Mouse (Mus musculus): Measurements from ENCODE around the gene 4930470P17Rik. TPM values are rescaled to one million over a fixed set of nuclear protein-coding genes. Genes with fewer than 3 reads are reported as not detected.

4930470P17Rik gene
- total RNA-seq, 2 experiments from 2014 or later: not detected

Other genes with a start within 250 kb of the 4930470P17Rik start
- under 1 TPM; 0.25 to 0.87 TPM for gene Bcas1, start 174.2 kb downstream of the 4930470P17Rik start, total RNA-seq (2021)
- 10 to 100 TPM; 10.8 to 14.8 TPM for gene Pfdn4, start 105.6 kb downstream of the 4930470P17Rik start, total RNA-seq (2021)
- gene Cyp24a1, start 104.9 kb downstream of the 4930470P17Rik start, total RNA-seq (2021): not detected
- gene Dok5, start 129.8 kb upstream of the 4930470P17Rik start, total RNA-seq (2021): under 1 TPM; 0.26 to 0.30 TPM